Mouse (Mus musculus): ENCODE measurements around the gene Vtcn1.

DNA sequence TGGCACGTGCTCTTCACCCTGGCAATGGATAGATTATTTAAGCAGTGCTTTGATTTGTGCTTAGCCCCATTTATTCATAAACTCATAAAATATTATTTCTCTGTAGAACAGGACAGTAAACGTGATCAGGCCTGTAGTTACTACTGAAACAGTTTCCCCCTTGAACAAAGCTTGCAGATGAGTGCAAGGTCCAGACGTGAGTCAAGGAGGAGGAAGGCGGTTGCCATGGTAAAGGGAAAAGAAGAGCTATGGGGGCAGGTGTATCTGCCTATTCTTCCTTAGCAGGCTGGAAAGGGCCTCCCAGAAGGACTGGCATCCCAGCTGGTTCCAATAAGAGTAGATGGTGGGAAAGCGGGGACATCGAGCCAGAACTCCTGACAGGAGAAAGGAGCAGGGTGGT, 56.1 kb downstream of the Vtcn1 start:
- TF ChIP-seq CTCF (IDR thresholded peaks at IDR 0.05; ENCODE audit: low read depth, low read length) (no peak), POLR2A (IDR thresholded peaks at IDR 0.05; ENCODE audit: insufficient read depth, low read length) (no peak), EP300 (IDR thresholded peaks at IDR 0.05; ENCODE audit: insufficient read depth, low read depth, low read length) (no peak)
